Mouse (Mus musculus): ENCODE data around the gene Slc2a4.

DNA sequence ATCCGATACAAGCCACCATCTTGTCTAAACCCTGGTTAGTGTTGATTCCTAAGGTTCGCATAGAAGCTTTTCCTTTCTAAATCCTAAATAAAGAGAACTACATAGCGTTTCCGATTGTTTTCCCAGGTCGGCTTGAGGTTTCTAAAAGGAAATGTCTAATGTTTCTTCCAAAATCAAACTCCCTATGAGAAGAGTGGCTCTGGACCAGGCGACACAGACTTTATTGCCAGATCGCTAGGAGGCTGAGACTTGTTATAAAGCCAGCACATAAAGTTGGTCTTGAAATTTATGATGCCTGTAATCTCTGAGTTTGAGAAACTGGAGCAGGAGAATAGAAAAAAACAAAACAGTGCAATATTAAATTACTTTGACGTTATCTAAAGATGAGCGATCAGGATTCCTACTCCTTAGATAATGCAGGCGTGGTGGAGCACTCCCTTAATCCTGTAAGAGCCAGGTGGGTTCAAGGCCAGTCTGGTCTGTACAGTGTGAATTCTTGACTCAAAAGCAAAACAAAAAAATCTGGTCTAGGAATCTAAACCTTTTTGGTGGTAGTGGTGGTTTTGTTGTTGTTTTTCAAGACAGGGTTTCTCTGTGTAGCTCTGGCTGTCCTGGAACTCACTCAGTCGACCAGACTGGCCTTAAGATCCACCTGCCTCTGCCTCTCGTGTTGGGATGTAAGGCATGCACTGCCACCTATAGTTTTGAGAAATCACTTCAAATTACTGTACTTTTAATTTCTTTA is 25.8 kb downstream of the Slc2a4 start:
- no peak for TF ChIP-seq EP300 (IDR thresholded peaks at IDR 0.05; ENCODE audit: insufficient read depth, low read depth, low read length)
- no peak for TF ChIP-seq CTCF (IDR thresholded peaks at IDR 0.05; ENCODE audit: low read depth, low read length)
